Mouse (Mus musculus): ENCODE measurements around the gene Syne1.

DNA sequence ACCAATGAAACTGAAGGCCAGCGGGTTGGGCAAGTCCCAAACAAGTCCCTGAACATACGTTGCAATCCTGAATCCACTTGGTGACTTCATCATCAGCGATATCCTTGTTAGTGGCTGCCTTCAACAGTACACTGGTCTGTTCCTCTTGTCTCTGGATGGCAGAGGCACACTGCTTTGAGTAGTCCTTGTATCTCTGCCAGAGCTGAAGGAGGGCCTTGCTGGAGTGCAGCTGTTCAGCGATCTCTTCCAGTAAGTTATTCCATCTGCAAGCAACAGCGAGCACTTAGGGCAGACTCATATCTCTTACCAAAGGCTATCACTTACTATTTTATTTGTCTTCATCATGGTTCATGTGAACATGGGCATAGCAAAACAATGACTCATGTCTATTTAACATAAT lies 440.5 kb downstream of the Syne1 start:
- TF ChIP-seq POLR2A (IDR thresholded peaks at IDR 0.05; ENCODE audit: extremely low read depth, insufficient read depth, low read length) (no peak), CTCF (IDR thresholded peaks at IDR 0.05; ENCODE audit: low read depth, low read length) (no peak)

Measured in liver, adult 2 months (tissue).